Mouse (Mus musculus) brain, embryonic 14.5 days (tissue): ENCODE results near the gene Zfp553. TPM values are rescaled to one million over a fixed set of nuclear protein-coding genes. Genes with fewer than 3 reads are reported as not detected.

Experiments
- DNase-seq: peaks from one replicate; pipeline ENCODE4 v3.0.0-alpha.2; 2011; ENCODE audit warnings: low read depth
- CTCF ChIP-seq: fragments of 200-500 bp; IDR thresholded peaks from 2 replicates; pipeline ENCODE4 v1.5.1; 2012; ENCODE audit warnings: inconsistent platforms, mild to moderate bottlenecking, moderate library complexity, borderline replicate concordance; ENCODE audit not compliant: insufficient read depth, insufficient read length; ENCODE audit errors: extremely low read depth
- POLR2A ChIP-seq: fragments of 200-500 bp; IDR thresholded peaks from 2 replicates; pipeline ENCODE4 v1.6.1; 2012; ENCODE audit warnings: mild to moderate bottlenecking, inconsistent platforms, borderline replicate concordance; ENCODE audit not compliant: poor library complexity, insufficient read depth, insufficient read length, severe bottlenecking; ENCODE audit errors: extremely low read depth
- polyA plus RNA-seq: library from polyadenylated mRNA; depleted of rRNA; stranded (reverse); fragments of >200 nt; gene quantifications from 2 replicates; pipeline ENCODE4 v1.2.3, GENCODE M21; 2012; rRNA removed

Zfp553 gene
- polyA plus RNA-seq: 38.5 and 38.9 TPM in 2 replicates

DNA sequence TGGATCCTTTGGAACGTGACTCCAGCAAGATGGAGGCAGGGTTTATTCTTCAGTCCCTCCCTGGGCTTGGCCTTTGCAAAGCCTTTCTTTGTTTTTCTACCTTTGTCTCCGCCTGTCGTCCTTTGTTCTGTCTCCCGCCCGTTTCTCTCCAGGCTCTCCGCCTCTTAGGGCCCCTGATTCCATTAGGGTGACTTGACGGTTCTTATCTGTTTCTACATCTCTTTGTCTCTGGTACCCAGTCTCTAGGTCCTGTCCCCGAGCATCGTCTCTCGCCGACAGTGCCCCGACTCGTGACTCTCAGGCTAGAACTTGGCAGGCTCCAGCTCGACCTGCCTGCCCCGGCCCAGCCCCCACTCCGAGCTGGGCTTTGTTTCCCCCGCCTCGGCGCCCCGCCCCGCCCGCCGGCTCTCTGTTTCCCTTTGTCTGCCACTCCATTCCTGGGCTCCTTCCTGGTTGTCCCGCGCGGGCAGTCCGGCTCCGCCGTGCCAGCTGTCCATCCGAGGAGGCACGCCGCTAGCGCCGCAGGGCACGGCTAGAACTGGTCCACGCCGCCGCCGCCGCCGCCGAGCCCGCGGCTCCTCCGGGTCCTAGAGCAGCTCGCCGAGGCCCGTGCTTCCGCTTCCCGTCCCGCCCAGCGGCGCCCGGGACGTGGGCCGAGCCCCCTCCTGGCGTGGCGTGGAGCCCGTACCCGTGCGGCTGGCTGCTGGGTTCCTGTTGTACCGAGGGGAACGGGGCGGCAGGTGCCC lies at the start of gene Zfp553, which contains the start of gene Sept1:
Gene Zfp553, plus strand, starts transcription at position 440 of the 746 bp plus-strand sequence.
Gene Sept1, minus strand, starts transcription at position 509 of the 746 bp plus-strand sequence.
- TF ChIP-seq POLR2A (peak; percentile 87), CTCF (no peak)
- DNase-seq: peak; percentile 97

DNA sequence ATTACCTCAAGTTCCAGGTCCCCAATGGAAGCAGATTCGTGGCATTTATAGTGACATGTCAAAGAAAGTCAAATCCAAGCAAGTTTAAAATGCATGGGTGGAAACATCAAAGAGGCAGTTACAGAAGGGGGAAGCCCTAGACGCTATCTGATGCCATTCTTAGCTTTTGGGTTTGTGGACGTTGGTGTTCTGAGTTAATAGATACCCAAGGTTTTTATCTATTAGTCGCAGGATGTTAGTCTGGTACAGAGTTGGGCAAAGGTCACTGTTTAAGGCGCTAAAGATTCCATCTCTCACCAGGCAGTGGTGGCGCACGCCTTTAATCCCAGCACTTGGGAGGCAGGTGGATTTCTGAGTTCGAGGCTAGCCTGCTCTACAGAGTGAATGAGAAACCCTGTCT lies 49.5 kb upstream of the Zfp553 start:
- TF ChIP-seq POLR2A: no peak
- TF ChIP-seq CTCF: no peak
- DNase-seq: no peak

GRCm38 (mm10) chr7:127183828-127184227 lies 49.0 kb upstream of the Zfp553 start:
- no peak for TF ChIP-seq POLR2A
- TF ChIP-seq CTCF: no peak
- no peak for DNase-seq

DNA sequence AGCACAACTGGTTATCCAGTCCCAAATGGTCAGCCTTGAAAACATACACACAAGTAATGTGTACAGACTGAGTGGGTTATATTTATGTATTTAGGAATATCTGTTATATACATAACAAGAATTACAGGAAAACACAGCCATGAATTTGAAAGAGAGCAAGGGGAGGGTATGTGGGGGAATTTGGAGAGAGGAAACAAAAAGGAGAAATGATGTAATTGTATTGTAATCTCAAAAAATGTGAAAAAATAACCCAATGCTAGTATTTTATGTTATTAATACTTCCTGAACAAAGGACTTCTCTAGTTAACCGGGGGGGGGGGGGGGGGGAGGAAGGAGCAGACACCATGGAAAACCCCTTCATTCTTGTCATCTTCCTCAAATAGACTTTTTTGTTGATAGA lies 48.1 kb upstream of the Zfp553 start:
- no peak for TF ChIP-seq CTCF
- TF ChIP-seq POLR2A: no peak
- no peak for DNase-seq

DNA sequence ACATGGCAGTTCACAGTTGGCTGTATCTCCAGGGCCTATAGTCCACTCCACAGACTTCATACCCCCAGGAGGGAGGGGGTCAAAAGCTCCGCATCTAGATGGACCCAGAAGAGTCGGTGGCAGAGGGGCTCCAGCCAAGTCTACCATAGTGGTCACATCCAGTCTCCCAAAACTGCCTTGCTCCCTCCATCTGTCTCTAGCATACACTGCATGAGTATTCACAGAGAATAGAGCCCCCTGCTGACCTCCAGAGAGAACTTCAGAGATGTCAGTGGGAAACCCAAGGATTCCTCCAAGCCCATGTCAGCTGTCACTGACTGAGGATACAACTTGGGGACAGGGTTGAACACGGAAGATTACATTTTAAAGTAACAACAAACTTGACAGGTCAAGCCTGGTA lies 47.3 kb upstream of the Zfp553 start:
- no peak for TF ChIP-seq POLR2A
- peak; percentile 44; the same call in 1 of the 2 replicates for TF ChIP-seq CTCF

GRCm38 (mm10) chr7:127187351-127187750 lies 45.5 kb upstream of the Zfp553 start:
- DNase-seq: no peak
- TF ChIP-seq CTCF (no peak), POLR2A (no peak)

More for the DNA sequence above, 47.3 kb upstream of the Zfp553 start:
- peak; percentile 20 for DNase-seq

DNA sequence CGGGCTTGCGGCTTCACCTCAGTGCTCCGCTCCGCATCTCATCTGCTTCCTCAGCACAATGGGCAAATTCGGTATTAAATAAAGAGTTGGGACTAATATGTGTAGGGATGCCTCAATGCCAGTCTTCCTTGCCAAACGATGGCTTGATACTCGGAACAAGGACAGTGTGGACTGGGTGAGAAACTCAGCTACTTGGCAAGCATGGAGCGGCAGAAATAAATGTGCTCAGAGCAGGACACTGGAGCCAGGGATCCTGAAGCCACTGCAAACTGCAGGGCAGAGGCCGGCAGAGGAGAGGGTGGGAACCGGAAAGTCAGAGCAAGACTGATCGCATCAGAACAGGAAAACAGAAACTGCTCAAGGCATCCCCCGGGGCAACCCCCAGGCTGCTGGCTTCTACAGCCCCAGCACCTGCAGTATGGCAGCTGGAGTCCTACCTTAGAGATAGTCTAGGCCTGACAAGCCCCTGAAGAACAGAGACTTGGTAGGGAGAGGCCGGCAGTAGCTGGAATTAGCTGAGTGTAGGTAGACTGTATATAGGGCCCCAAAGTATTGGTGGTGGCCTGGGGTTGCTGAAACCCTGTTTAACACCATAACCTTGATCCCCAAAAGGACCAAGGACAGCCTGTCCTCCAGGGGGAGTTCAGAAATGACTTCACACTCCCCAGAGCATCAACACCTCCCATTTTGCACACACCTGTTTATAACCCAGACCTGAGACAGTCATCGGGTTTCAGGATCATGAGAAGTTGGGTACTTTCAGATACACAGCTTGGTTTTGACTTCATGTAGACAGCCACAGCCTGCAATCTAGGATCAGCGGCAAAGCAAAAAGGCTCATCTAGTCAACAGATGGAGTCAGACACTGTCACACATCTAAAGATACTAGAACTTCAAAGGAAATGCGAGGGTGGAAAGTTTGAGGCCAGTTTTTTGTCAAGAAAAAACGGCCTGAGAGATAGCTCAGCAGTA lies 44.3 kb upstream of the Zfp553 start:
- TF ChIP-seq POLR2A: no peak
- no peak for TF ChIP-seq CTCF
- no peak for DNase-seq

DNA sequence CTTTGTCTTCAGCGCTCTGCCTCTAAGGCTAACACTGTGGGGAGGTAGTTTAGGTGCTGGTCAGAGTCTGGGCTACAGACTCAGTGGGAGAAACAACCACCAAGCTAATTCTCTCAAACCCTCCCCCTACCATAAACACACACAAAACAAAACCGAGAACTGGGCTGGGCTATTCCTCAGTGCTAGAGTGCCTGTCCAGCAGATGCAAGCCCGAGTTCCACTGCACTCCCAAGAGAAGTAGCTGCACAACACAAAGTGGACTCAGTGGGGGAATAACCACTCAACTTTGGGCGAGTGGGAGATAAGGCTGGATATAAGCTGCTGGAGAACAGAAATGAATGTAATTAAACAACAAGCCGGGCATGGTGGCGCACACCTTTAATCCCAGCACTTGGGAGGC lies 42.2 kb upstream of the Zfp553 start:
- no peak for DNase-seq
- TF ChIP-seq POLR2A (no peak), CTCF (no peak)

- TF ChIP-seq POLR2A (no peak), CTCF (no peak)
Observed at GRCm38 (mm10) chr7:127192989-127193388, 39.9 kb upstream of the Zfp553 start.

GRCm38 (mm10) chr7:127194011-127194632 lies 38.7 kb upstream of the Zfp553 start:
- DNase-seq: no peak
- TF ChIP-seq CTCF (no peak), POLR2A (no peak)

More at GRCm38 (mm10) chr7:127192989-127193388, 39.9 kb upstream of the Zfp553 start:
- DNase-seq: no peak

GRCm38 (mm10) chr7:127194633-127195029 lies 38.2 kb upstream of the Zfp553 start:
- no peak for DNase-seq
- TF ChIP-seq CTCF (no peak), POLR2A (no peak)
